Mouse (Mus musculus) testis, adult 2 months (tissue): ENCODE data around the gene P4hb. TPM values are rescaled to one million over a fixed set of nuclear protein-coding genes. Genes with fewer than 3 reads are reported as not detected.

Experiments
- H3K27ac ChIP-seq: fragments of 200-500 bp; 2 replicates; pipeline ENCODE4 v1.5.1; 2012; ENCODE audit warnings: low read depth, low read length; ENCODE audit not compliant: control insufficient read depth, insufficient read depth
- H3K27me3 ChIP-seq: fragments of 200-500 bp; 2 replicates; pipeline ENCODE4 v1.6.1; 2012; ENCODE audit warnings: mild to moderate bottlenecking, low read length, moderate library complexity; ENCODE audit not compliant: control insufficient read depth, insufficient read depth
- H3K36me3 ChIP-seq: fragments of 200-500 bp; 2 replicates; pipeline ENCODE4 v1.6.1; 2012; ENCODE audit warnings: mild to moderate bottlenecking, low read length; ENCODE audit not compliant: control insufficient read depth, insufficient read depth
- H3K4me1 ChIP-seq: fragments of 200-500 bp; 2 replicates; pipeline ENCODE4 v1.6.1; 2012; ENCODE audit warnings: low read length; ENCODE audit not compliant: control insufficient read depth, insufficient read depth
- H3K4me3 ChIP-seq: fragments of 200-500 bp; 2 replicates; pipeline ENCODE4 v1.5.1; 2012; ENCODE audit warnings: low read depth, mild to moderate bottlenecking, low read length, moderate library complexity, mixed read lengths; ENCODE audit not compliant: control insufficient read depth
- CTCF ChIP-seq: fragments of 200-500 bp; IDR thresholded peaks from 2 replicates; pipeline ENCODE4 v1.5.1; 2012; ENCODE audit warnings: low read depth, mild to moderate bottlenecking, inconsistent platforms, low read length, moderate library complexity; ENCODE audit not compliant: control insufficient read depth, insufficient read depth, insufficient replicate concordance
- POLR2A ChIP-seq: fragments of 200-500 bp; IDR thresholded peaks from 2 replicates; pipeline ENCODE4 v1.6.1; 2012; ENCODE audit warnings: low read depth, mild to moderate bottlenecking, inconsistent platforms, low read length, moderate library complexity; ENCODE audit not compliant: control insufficient read depth
- polyA plus RNA-seq: library from polyadenylated mRNA; depleted of rRNA; stranded (reverse); fragments of >200 nt; gene quantifications from 2 replicates; pipeline ENCODE4 v1.2.3, GENCODE M21; 2012

Gene P4hb
- polyA plus RNA-seq, 1 experiment: 55.1 TPM

GRCm38 (mm10) chr11:120615606-120616203 lies 42.7 kb upstream of the P4hb start:
- TF ChIP-seq POLR2A (no peak), CTCF (no peak)
- H3K4me1 ChIP-seq: peaks cover 15% of the 10 kb centered on the region
- no peak overlapping the region for H3K4me3 ChIP-seq
- H3K27me3 ChIP-seq: no peaks in the 10 kb centered on the region
- no peaks in the 10 kb centered on the region; the same call in 1 of the 2 replicates for H3K36me3 ChIP-seq
- no peak overlapping the region for H3K27ac ChIP-seq

GRCm38 (mm10) chr11:120615167-120615566 lies 42.1 kb upstream of the P4hb start:
- Histone ChIP-seq H3K27ac (no peak overlapping the region), H3K36me3 (no peaks in the 10 kb centered on the region; the same call in 1 of the 2 replicates), H3K27me3 (no peaks in the 10 kb centered on the region), H3K4me3 (no peak overlapping the region), H3K4me1 (peaks cover 15% of the 10 kb centered on the region)
- no peak for TF ChIP-seq POLR2A
- no peak for TF ChIP-seq CTCF

GRCm38 (mm10) chr11:120613976-120614375 lies 40.9 kb upstream of the P4hb start:
- TF ChIP-seq POLR2A: no peak
- TF ChIP-seq CTCF: no peak
- Histone ChIP-seq H3K36me3 (no peaks in the 10 kb centered on the region; the same call in 1 of the 2 replicates), H3K27me3 (no peaks in the 10 kb centered on the region), H3K27ac (no peak overlapping the region), H3K4me1 (peaks cover 19% of the 10 kb centered on the region), H3K4me3 (no peak overlapping the region)

- H3K4me1 ChIP-seq: peaks cover 21% of the 10 kb centered on the region
- H3K27me3 ChIP-seq: no peaks in the 10 kb centered on the region
- H3K36me3 ChIP-seq: no peaks in the 10 kb centered on the region; the same call in 1 of the 2 replicates
- H3K4me3 ChIP-seq: no peak overlapping the region
- no peak overlapping the region for H3K27ac ChIP-seq
- TF ChIP-seq CTCF: no peak
- no peak for TF ChIP-seq POLR2A
These were observed 40.5 kb upstream of the P4hb start for GRCm38 (mm10) chr11:120613481-120613972.

- Histone ChIP-seq H3K36me3 (no peaks in the 10 kb centered on the region; the same call in 1 of the 2 replicates), H3K4me3 (no peak overlapping the region), H3K27me3 (no peaks in the 10 kb centered on the region), H3K4me1 (peaks cover 19% of the 10 kb centered on the region), H3K27ac (no peak overlapping the region)
- peak; percentile 86; the same call in 1 of the 2 replicates for TF ChIP-seq CTCF
- no peak for TF ChIP-seq POLR2A
These were observed 39.7 kb upstream of the P4hb start for GRCm38 (mm10) chr11:120612763-120613162.

- peaks cover 14% of the 10 kb centered on the region for H3K4me1 ChIP-seq
- no peaks in the 10 kb centered on the region for H3K27me3 ChIP-seq
- TF ChIP-seq POLR2A (no peak), CTCF (no peak)
- H3K36me3 ChIP-seq: no peaks in the 10 kb centered on the region; the same call in 1 of the 2 replicates
- H3K4me3 ChIP-seq: no peak overlapping the region
- H3K27ac ChIP-seq: no peak overlapping the region
These were observed 37.5 kb upstream of the P4hb start for GRCm38 (mm10) chr11:120610477-120611046.

GRCm38 (mm10) chr11:120609250-120609649 lies 36.2 kb upstream of the P4hb start:
- no peak for TF ChIP-seq CTCF
- 0 out of 2 replicates have a peak, but pooled peaks have one; percentile 0 for TF ChIP-seq POLR2A
- peak overlapping the region; percentile 71 for H3K4me3 ChIP-seq
- H3K27ac ChIP-seq: no peak overlapping the region
- no peaks in the 10 kb centered on the region; the same call in 1 of the 2 replicates for H3K36me3 ChIP-seq
- peaks cover 14% of the 10 kb centered on the region for H3K4me1 ChIP-seq
- no peaks in the 10 kb centered on the region for H3K27me3 ChIP-seq
